Mouse (Mus musculus) ES-Bruce4 (cell line): ENCODE measurements around the gene Olfml3. TPM values are rescaled to one million over a fixed set of nuclear protein-coding genes. Genes with fewer than 3 reads are reported as not detected.

Experiments
- H3K27ac ChIP-seq: 2 replicates; pipeline ENCODE4 v1.5.1; 2012; ENCODE audit warnings: low read length, inconsistent platforms; ENCODE audit not compliant: insufficient read depth
- H3K27me3 ChIP-seq: 2 replicates; pipeline ENCODE4 v1.6.1; 2012; ENCODE audit warnings: mild to moderate bottlenecking, low read length, inconsistent platforms; ENCODE audit not compliant: control insufficient read depth, poor library complexity, insufficient read depth, severe bottlenecking
- H3K36me3 ChIP-seq: 2 replicates; pipeline ENCODE4 v1.6.1; 2012; ENCODE audit warnings: inconsistent platforms, mild to moderate bottlenecking, low read length, moderate library complexity; ENCODE audit not compliant: control insufficient read depth, poor library complexity, insufficient read depth, severe bottlenecking
- H3K4me1 ChIP-seq: one replicate; pipeline ENCODE4 v1.8.1; 2011; ENCODE audit warnings: low read length; ENCODE audit not compliant: control insufficient read depth, insufficient read depth
- H3K4me3 ChIP-seq: 2 replicates; pipeline ENCODE4 v1.5.1; 2011; ENCODE audit warnings: low read depth, mild to moderate bottlenecking, low read length
- H3K9ac ChIP-seq: 2 replicates; pipeline ENCODE4 v1.6.1; 2012; ENCODE audit warnings: low read depth, mild to moderate bottlenecking, inconsistent platforms; ENCODE audit not compliant: poor library complexity, severe bottlenecking
- H3K9me3 ChIP-seq: replicated peaks from 2 replicates; pipeline ENCODE4 v1.6.1; 2012; ENCODE audit warnings: mild to moderate bottlenecking, low read length, inconsistent platforms; ENCODE audit not compliant: control insufficient read depth, poor library complexity, insufficient read depth, severe bottlenecking
- CTCF ChIP-seq: IDR thresholded peaks from one replicate; pipeline ENCODE4 v1.8.1; 2011; ENCODE audit warnings: low read depth, low read length
- EP300 ChIP-seq: IDR thresholded peaks from 2 replicates; pipeline ENCODE4 v1.6.1; 2011; ENCODE audit warnings: low read depth, low read length; ENCODE audit not compliant: insufficient read depth
- POLR2A ChIP-seq: IDR thresholded peaks from one replicate; pipeline ENCODE4 v1.8.1; 2011; ENCODE audit warnings: low read length; ENCODE audit not compliant: insufficient read depth
- polyA plus RNA-seq: library from polyadenylated mRNA; stranded (reverse); fragments of >200 nt; gene quantifications from 2 replicates; pipeline ENCODE4 v1.2.4, GENCODE M21; 2011; ENCODE audit warnings: low read depth; ENCODE audit not compliant: missing spikeins, insufficient read depth, insufficient read length

The Olfml3 gene
- 0.61 and 0.87 TPM in 2 replicates for polyA plus RNA-seq

GRCm38 (mm10) chr3:103737778-103738571, at the start of gene Olfml3:
Olfml3 (minus strand) TSS chr3:103738001.
- H3K9ac ChIP-seq = peak within 1 kb of the TSS; percentile 68
- H3K36me3 ChIP-seq = no peaks in the 10 kb centered on the region
- H3K9me3 ChIP-seq = no peaks in the 10 kb centered on the region
- H3K27me3 ChIP-seq = no peaks in the 10 kb centered on the region
- H3K4me3 ChIP-seq = peak within 1 kb of the TSS; percentile 34
- peak within 1 kb of the TSS; percentile 12; the same call in 1 of the 2 replicates for H3K27ac ChIP-seq
- peaks cover 2% of the 10 kb centered on the region for H3K4me1 ChIP-seq
- no peak for TF ChIP-seq EP300
- TF ChIP-seq POLR2A = no peak
- peak; percentile 85 for TF ChIP-seq CTCF

GRCm38 (mm10) chr3:103787225-103787624, 49.4 kb upstream of the Olfml3 start:
- Histone ChIP-seq H3K36me3 (no peaks in the 10 kb centered on the region), H3K27me3 (no peaks in the 10 kb centered on the region), H3K9ac (no peak overlapping the region), H3K4me3 (no peak overlapping the region), H3K27ac (peak overlapping the region; percentile 44; the same call in 1 of the 2 replicates), H3K9me3 (no peaks in the 10 kb centered on the region), H3K4me1 (peaks cover 4% of the 10 kb centered on the region)
- TF ChIP-seq EP300 (no peak), CTCF (no peak), POLR2A (no peak)

GRCm38 (mm10) chr3:103782844-103783609, 45.2 kb upstream of the Olfml3 start:
- H3K4me1 ChIP-seq = peaks cover 2% of the 10 kb centered on the region
- H3K36me3 ChIP-seq = no peaks in the 10 kb centered on the region
- no peaks in the 10 kb centered on the region for H3K9me3 ChIP-seq
- no peak overlapping the region for H3K4me3 ChIP-seq
- H3K9ac ChIP-seq = no peak overlapping the region
- H3K27me3 ChIP-seq = no peaks in the 10 kb centered on the region
- no peak overlapping the region for H3K27ac ChIP-seq
- TF ChIP-seq POLR2A (no peak), EP300 (no peak), CTCF (no peak)

GRCm38 (mm10) chr3:103780777-103781176, 43.0 kb upstream of the Olfml3 start:
- Histone ChIP-seq H3K36me3 (peaks cover 10% of the 10 kb centered on the region), H3K9me3 (no peaks in the 10 kb centered on the region), H3K4me3 (no peak overlapping the region), H3K9ac (no peak overlapping the region), H3K27me3 (no peaks in the 10 kb centered on the region), H3K4me1 (peaks cover 2% of the 10 kb centered on the region), H3K27ac (no peak overlapping the region)
- TF ChIP-seq POLR2A (no peak), EP300 (no peak), CTCF (no peak)

- Histone ChIP-seq H3K27ac (no peak overlapping the region), H3K9ac (no peak overlapping the region), H3K36me3 (peaks cover 10% of the 10 kb centered on the region), H3K9me3 (no peaks in the 10 kb centered on the region), H3K4me3 (no peak overlapping the region), H3K27me3 (no peaks in the 10 kb centered on the region), H3K4me1 (peaks cover 2% of the 10 kb centered on the region)
- no peak for TF ChIP-seq POLR2A
- no peak for TF ChIP-seq CTCF
- no peak for TF ChIP-seq EP300
Measured at GRCm38 (mm10) chr3:103780271-103780670, 42.5 kb upstream of the Olfml3 start.

GRCm38 (mm10) chr3:103779183-103779582, 41.4 kb upstream of the Olfml3 start:
- peaks cover 2% of the 10 kb centered on the region for H3K4me1 ChIP-seq
- no peak overlapping the region for H3K9ac ChIP-seq
- no peaks in the 10 kb centered on the region for H3K9me3 ChIP-seq
- H3K36me3 ChIP-seq = peaks cover 10% of the 10 kb centered on the region
- H3K27me3 ChIP-seq = no peaks in the 10 kb centered on the region
- no peak for TF ChIP-seq CTCF
- TF ChIP-seq EP300 = no peak
- no peak for TF ChIP-seq POLR2A
- H3K27ac ChIP-seq = no peak overlapping the region
- H3K4me3 ChIP-seq = no peak overlapping the region
